Mouse (Mus musculus): ENCODE results near the gene Lgr6. TPM values are rescaled to one million over a fixed set of nuclear protein-coding genes. Genes with fewer than 3 reads are reported as not detected.

The Lgr6 gene
- 0.56 and 0.75 TPM in 2 replicates for polyA plus RNA-seq (2016; fragmentation: Nextera tagmentation; extraction: Ambion mirVana)

DNA sequence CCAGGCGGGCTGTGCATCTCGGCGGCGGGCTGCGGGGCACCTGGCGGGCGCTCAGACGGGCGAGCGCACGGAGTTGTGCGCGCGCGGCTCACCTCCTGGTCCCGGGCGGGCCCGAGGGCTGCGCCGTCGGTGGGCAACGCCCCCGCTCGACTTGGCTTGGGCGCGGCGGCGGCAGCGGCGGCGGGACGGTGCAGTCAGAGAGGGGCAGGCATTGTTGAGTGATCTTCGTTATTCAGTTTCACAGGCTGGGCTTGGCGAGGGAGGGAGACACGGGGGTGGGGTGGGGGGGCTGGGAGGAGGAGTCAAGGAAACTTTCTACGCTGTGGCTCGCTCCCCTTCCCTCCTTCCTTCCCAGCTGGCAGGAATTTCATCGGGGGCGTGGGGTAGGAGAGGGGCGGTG, at the start of gene Lgr6:
Lgr6 (minus strand) TSS at position 153 of the 400 bp plus-strand sequence.
- H3K4me1 ChIP-seq = peaks cover 22% of the 10 kb centered on the region
- no peak within 1 kb of the TSS for H3K27ac ChIP-seq
- peak within 1 kb of the TSS; percentile 49 for H3K4me3 ChIP-seq
- H3K27me3 ChIP-seq (ENCODE audit: low read depth, poor library complexity, severe bottlenecking) = peaks cover 75% of the 10 kb centered on the region
- DNase-seq (ENCODE audit: low spot score) = no peak
- 2% methylated on average over 40 of the region's 40 CpGs for WGBS
- no peaks in the 10 kb centered on the region for H3K9me3 ChIP-seq (replicated peaks)
- H3K36me3 ChIP-seq = no peaks in the 10 kb centered on the region

DNA sequence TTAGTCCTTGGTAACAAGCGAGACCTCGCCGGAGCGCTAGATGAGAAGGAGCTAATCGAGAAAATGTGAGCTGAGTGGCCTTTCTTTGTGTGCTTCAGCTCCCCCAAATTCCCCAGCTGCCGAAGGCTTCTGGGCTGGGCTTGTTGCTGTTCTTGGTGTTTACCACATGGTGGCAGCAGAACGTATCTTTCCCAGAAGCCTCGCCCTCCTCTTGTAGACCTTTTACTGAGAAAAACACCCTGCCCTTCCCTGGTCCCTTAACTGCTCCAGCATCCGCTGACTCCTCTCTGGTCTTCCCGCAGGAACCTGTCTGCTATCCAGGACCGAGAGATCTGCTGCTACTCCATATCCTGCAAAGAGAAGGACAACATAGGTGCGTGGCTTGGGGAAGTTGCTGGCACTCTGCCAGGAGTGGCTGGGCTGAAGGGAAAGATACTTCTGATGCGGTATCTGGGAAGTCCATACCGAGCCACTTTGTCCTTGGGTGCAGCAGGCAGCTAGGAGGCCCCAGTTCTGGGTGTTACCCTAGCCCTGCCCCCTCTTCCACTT, 49.4 kb upstream of the Lgr6 start:
- DNase-seq (ENCODE audit: low spot score) = peak; percentile 79
- peak overlapping the region; percentile 42 for H3K4me3 ChIP-seq
- H3K9me3 ChIP-seq (replicated peaks) = no peaks in the 10 kb centered on the region
- peaks cover 43% of the 10 kb centered on the region for H3K36me3 ChIP-seq
- peaks cover 35% of the 10 kb centered on the region for H3K4me1 ChIP-seq
- peak overlapping the region; percentile 92 for H3K27ac ChIP-seq
- 7% methylated on average over 14 of the region's 14 CpGs for WGBS
- H3K27me3 ChIP-seq (ENCODE audit: low read depth, poor library complexity, severe bottlenecking) = no peaks in the 10 kb centered on the region

DNA sequence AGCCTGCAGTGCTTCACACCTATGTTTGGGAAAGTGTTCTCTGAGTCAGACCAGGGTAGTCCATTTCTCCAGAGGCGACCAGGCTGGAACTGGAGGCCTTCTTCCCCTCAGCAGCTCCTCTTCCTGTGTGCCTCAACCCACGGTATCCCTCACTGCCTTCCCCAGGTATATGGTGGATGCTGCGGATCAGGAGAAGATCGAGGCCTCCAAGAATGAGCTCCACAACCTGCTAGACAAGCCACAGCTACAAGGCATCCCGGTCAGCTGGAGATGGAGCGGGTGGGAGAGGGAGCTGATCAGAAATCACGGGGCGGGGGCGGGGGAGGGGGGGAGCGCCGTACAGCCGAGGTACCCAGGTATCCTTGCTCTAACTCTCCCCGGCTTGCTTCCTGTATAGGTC, 48.9 kb upstream of the Lgr6 start:
- H3K27ac ChIP-seq = peak overlapping the region; percentile 92
- H3K27me3 ChIP-seq (ENCODE audit: low read depth, poor library complexity, severe bottlenecking) = no peaks in the 10 kb centered on the region
- no peaks in the 10 kb centered on the region for H3K9me3 ChIP-seq (replicated peaks)
- H3K36me3 ChIP-seq = peaks cover 43% of the 10 kb centered on the region
- H3K4me1 ChIP-seq = peaks cover 32% of the 10 kb centered on the region
- peak overlapping the region; percentile 42 for H3K4me3 ChIP-seq
- DNase-seq (ENCODE audit: low spot score) = no peak
- 22% methylated on average over 13 of the region's 13 CpGs for WGBS

DNA sequence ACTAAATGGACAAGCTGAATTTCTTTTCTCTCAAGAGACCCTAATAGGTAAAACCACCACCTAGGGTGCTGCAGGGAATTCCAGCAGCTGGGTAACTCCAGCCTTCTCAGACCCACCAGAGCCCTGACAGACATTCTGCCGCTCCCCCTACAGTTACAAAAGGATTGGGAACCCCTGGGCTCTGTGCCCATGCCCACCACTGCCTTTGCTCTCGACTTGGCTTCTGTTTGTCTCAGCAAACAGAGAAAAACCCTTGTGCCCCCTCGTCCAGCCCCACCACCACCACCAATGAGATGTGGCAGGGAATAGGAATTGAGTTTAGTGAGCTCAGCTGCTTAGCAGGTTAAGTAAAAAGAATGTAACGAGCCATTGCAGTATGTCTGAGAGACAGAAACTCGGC, 43.9 kb upstream of the Lgr6 start:
- H3K36me3 ChIP-seq = peaks cover 20% of the 10 kb centered on the region
- H3K9me3 ChIP-seq (replicated peaks) = no peaks in the 10 kb centered on the region
- no peak overlapping the region for H3K4me3 ChIP-seq
- WGBS = 84% methylated on average over 5 of the region's 5 CpGs
- H3K4me1 ChIP-seq = peaks cover 38% of the 10 kb centered on the region
- H3K27me3 ChIP-seq (ENCODE audit: low read depth, poor library complexity, severe bottlenecking) = peaks cover 11% of the 10 kb centered on the region
- DNase-seq (ENCODE audit: low spot score) = no peak
- H3K27ac ChIP-seq = no peak overlapping the region

DNA sequence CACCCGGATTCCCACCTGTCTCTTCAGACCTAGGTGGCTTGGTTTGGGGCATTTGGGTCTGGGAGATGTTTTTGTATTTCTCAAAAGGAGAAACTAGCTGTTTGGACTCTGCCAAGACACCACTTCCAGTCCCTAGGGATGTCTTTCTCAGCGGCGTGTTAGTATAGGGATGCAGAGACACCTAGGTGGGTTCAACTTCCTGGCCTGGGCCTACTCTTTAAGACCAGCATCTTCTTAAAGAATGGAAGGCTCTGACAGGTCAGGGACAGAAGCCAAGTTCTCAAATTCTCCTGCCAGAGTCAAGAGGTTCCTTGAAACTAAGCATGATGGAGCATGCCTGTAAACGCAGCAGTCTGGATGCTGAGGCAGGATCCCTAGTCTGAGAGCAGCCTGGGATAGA, 43.4 kb upstream of the Lgr6 start:
- Histone ChIP-seq H3K4me3 (peak overlapping the region; percentile 97), H3K36me3 (peaks cover 20% of the 10 kb centered on the region), H3K27me3 (ENCODE audit: low read depth, poor library complexity, severe bottlenecking) (peaks cover 14% of the 10 kb centered on the region), H3K27ac (no peak overlapping the region), H3K9me3 (replicated peaks) (no peaks in the 10 kb centered on the region), H3K4me1 (peaks cover 35% of the 10 kb centered on the region)
- no peak for DNase-seq (ENCODE audit: low spot score)
- WGBS = 86% methylated on average over 4 of the region's 4 CpGs

DNA sequence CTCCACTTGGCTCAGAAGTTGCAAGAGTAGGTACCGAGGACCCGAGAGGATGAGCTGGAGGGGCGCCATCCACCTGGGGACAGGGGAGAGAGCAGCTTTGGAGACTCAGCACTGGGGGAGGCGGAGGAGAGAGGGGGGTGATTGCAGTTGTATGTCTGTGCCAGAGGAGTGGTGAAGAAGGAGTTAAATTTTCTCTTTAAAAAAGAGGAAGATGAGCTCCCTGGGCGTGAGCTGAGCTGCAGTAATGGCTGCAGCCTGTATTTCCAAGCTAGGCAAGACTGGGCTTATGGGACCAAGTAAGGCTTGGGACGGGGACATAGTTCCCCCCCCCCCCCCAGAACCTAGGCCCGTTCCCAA, 42.6 kb upstream of the Lgr6 start:
- WGBS = 5% methylated on average over 7 of the region's 7 CpGs
- no peak for DNase-seq (ENCODE audit: low spot score)
- peaks cover 37% of the 10 kb centered on the region for H3K4me1 ChIP-seq
- peaks cover 21% of the 10 kb centered on the region for H3K27me3 ChIP-seq (ENCODE audit: low read depth, poor library complexity, severe bottlenecking)
- peak overlapping the region; percentile 95 for H3K27ac ChIP-seq
- H3K9me3 ChIP-seq (replicated peaks) = no peaks in the 10 kb centered on the region
- H3K36me3 ChIP-seq = peaks cover 20% of the 10 kb centered on the region
- H3K4me3 ChIP-seq = peak overlapping the region; percentile 97

DNA sequence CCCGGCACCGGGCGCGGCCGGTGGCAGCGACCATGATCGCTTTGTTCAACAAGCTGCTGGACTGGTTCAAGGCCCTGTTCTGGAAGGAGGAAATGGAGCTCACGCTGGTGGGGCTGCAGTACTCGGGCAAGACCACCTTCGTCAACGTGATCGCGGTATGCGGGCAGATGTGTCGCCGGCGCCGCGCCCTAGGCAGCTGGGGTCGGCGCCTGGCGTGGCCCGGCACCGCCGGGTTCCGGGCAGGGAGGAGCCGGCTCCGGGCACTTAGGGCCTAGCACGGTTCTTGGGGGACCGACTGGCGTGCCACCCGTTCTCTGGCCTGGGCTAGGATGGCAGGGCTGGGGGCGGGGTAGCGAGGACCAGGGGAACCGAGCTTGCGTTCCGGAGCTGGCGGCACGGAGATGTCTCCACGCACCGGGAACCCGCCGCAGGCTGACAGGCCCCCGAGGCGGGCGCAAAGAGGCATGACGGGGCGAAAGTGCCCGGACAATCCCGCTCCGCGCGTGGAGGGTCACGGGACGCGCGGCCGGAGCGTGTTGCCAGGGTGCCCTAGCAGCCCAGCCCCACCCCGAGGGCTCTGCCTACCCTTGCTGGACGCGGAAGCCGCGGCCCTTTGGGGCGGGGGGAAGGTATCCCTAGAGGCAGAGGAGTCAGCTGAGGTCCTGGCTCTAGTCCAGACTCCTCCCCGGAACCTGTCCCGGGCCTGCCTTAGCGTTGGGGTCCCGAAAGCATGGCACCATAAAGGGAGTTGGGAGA, 42.0 kb upstream of the Lgr6 start:
- under 1% methylated on average over 69 of the region's 69 CpGs for WGBS
- no peaks in the 10 kb centered on the region for H3K9me3 ChIP-seq (replicated peaks)
- DNase-seq (ENCODE audit: low spot score) = peak; percentile 79
- H3K4me3 ChIP-seq = peak overlapping the region; percentile 97
- H3K27me3 ChIP-seq (ENCODE audit: low read depth, poor library complexity, severe bottlenecking) = peaks cover 21% of the 10 kb centered on the region
- H3K36me3 ChIP-seq = peaks cover 15% of the 10 kb centered on the region
- peak overlapping the region; percentile 95 for H3K27ac ChIP-seq
- peaks cover 31% of the 10 kb centered on the region for H3K4me1 ChIP-seq

DNA sequence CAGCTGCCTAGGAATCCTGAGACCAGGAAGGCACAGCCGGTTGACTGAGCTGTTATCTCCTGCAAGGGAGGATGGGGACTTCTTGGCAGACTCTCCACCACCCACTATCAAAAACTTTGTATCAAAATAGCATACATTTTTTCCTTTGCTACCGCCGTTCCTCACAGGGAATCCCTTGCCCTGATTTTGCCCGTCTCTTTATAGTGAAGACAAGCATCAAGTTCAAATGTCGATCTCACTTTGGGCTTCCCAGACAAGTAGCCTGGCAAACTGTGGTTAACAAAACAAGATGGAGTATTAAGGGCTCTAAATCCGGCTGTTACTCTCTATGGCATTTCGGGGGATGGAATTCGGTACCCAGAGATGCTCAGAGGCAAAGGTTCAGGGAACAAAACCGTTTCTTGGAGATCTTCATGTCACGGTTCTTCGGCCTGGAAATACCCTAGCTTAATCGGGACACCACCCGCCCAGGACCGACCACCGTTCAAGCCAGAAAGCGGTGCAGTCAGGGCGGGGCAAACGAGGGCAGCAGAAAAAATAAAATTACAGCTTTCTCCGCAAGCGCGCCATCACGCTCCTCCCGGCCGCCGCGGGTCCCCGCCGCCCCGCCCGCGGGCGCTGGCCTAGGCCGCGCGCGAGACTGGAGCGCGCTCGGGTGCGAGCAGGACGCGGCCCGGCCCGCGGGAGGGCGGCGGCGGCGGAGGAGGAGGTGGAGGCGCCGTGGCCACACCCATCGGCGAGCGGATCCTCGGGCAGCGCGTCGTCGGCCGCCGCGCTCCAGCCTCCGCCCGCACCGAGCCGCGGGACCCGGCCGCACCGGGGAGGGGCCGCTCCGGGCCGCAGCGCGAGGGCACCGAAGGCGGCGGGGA, 41.2 kb upstream of the Lgr6 start, which contains the start of gene Arl8a:
Arl8a (plus strand) TSS at position 748 of the 869 bp plus-strand sequence.
- peaks cover 21% of the 10 kb centered on the region for H3K27me3 ChIP-seq (ENCODE audit: low read depth, poor library complexity, severe bottlenecking)
- H3K9me3 ChIP-seq (replicated peaks) = no peaks in the 10 kb centered on the region
- H3K4me3 ChIP-seq = peak within 1 kb of the TSS; percentile 97
- DNase-seq (ENCODE audit: low spot score) = peak; percentile 86
- 3% methylated on average over 78 of the region's 78 CpGs for WGBS
- peaks cover 7% of the 10 kb centered on the region for H3K36me3 ChIP-seq
- H3K27ac ChIP-seq = peak within 1 kb of the TSS; percentile 95
- peaks cover 30% of the 10 kb centered on the region for H3K4me1 ChIP-seq

DNA sequence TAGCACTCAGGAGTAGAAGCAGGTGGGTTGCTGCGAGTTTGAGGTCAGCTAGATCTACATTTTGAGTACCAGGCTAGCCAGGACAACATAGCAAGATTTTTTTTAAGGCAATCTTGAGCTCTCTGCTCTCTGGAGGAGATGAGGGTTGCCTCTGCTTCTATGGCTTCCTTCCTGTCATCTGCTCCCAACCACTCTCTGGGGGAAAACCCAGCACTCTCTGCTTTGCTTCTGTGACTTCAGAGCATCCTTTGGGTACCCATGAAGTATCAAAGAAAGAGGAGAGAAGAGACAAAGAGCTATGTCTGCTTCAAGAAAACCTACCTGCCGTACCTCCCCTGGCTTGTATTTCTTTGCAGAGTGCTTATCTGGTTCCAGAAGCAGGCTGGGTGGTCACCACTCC, 38.9 kb upstream of the Lgr6 start:
- H3K27me3 ChIP-seq (ENCODE audit: low read depth, poor library complexity, severe bottlenecking) = peaks cover 21% of the 10 kb centered on the region
- H3K36me3 ChIP-seq = 0 out of 2 replicates have a peak, but pooled peaks cover under 1% of the 10 kb centered on the region
- DNase-seq (ENCODE audit: low spot score) = no peak
- H3K4me3 ChIP-seq = no peak overlapping the region
- H3K27ac ChIP-seq = no peak overlapping the region
- 89% methylated on average over 2 of the region's 2 CpGs for WGBS
- no peaks in the 10 kb centered on the region for H3K9me3 ChIP-seq (replicated peaks)
- peaks cover 27% of the 10 kb centered on the region for H3K4me1 ChIP-seq

DNA sequence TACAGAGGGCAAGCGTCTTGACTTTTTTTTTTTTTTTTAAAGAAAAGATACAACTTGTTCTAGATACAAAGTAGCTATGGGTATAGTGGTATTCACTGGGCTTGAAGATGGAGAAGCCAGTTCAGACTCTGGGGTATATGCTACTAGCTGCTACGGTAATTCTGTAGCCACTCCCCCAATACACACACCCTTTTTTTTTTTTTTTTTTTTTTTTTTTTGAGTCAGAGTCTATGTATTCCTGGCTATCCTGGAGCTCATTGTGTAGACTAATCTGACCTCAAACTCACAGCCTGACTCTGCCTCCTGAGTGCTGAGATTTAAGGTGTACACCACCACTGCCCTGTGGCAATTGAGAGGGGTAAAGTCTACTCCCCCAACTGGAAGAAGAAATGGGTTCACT, 37.4 kb upstream of the Lgr6 start:
- Histone ChIP-seq H3K4me1 (peaks cover 12% of the 10 kb centered on the region), H3K27ac (no peak overlapping the region), H3K36me3 (no peaks in the 10 kb centered on the region), H3K27me3 (ENCODE audit: low read depth, poor library complexity, severe bottlenecking) (peaks cover 21% of the 10 kb centered on the region), H3K9me3 (replicated peaks) (no peaks in the 10 kb centered on the region), H3K4me3 (no peak overlapping the region)
- 71% methylated on average over 2 of the region's 2 CpGs for WGBS
- no peak for DNase-seq (ENCODE audit: low spot score)

DNA sequence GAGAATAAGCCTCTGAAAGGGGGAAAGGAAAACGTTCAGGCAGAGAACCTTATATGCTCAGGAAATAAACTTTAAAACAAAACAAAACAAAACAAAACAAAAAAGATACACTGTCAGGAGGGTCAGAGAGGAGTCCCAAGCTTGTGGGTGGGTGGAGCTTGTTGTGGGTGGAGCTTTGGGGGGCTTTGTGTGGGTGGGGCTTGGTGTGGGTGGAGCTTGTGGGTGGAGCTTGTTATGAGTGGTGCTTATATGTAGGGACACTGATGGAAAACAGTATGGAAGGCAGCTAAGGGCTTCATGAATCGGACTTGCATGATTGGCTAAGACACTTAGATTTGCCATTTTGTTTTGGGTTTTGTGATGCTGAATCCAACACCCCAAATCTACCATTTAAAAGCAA, 34.8 kb upstream of the Lgr6 start:
- H3K36me3 ChIP-seq = no peaks in the 10 kb centered on the region
- 0 out of 2 replicates have a peak, but pooled peaks cover 2% of the 10 kb centered on the region for H3K4me1 ChIP-seq
- peaks cover 14% of the 10 kb centered on the region; the same call in 1 of the 2 replicates for H3K27me3 ChIP-seq (ENCODE audit: low read depth, poor library complexity, severe bottlenecking)
- no peak overlapping the region for H3K27ac ChIP-seq
- H3K4me3 ChIP-seq = no peak overlapping the region
- WGBS = 78% methylated on average over 2 of the region's 2 CpGs
- H3K9me3 ChIP-seq (replicated peaks) = no peaks in the 10 kb centered on the region
- DNase-seq (ENCODE audit: low spot score) = no peak

DNA sequence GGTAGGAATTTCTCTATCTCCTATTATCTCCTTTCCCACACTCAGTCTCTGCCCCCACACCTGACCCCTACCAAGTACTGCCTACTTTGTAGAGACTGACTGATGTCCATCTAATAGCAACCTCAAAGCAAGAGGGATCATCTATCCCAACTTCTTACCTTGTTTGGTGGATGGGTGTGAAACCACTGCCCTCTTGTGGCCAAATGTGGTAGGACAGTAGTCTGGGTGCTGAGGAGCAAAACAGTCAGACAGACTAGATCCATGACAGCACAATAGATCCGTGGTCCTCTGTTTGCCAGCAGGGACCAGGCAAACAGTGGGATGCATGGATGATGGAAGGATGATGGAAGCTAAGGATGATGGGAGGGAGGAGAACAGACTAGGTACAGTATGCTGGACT, 31.4 kb upstream of the Lgr6 start:
- DNase-seq (ENCODE audit: low spot score) = peak; percentile 92
- H3K9me3 ChIP-seq (replicated peaks) = no peaks in the 10 kb centered on the region
- H3K4me3 ChIP-seq = no peak overlapping the region
- H3K36me3 ChIP-seq = no peaks in the 10 kb centered on the region
- WGBS = 16% methylated on average over 1 of the region's 1 CpGs
- H3K27me3 ChIP-seq (ENCODE audit: low read depth, poor library complexity, severe bottlenecking) = no peaks in the 10 kb centered on the region
- H3K4me1 ChIP-seq = peaks cover 17% of the 10 kb centered on the region
- H3K27ac ChIP-seq = no peak overlapping the region
